Mouse (Mus musculus) lung, adult 2 months (tissue): ENCODE results near the gene Cdh23.

Experiments
- CTCF ChIP-seq: fragments of 200-500 bp; IDR thresholded peaks from 2 replicates; pipeline ENCODE4 v1.5.1; 2011; ENCODE audit warnings: mild to moderate bottlenecking, low read length, control low read depth; ENCODE audit not compliant: insufficient read depth
- POLR2A ChIP-seq: fragments of 200-500 bp; IDR thresholded peaks from 2 replicates; pipeline ENCODE4 v1.6.1; 2011; ENCODE audit warnings: low read depth, mild to moderate bottlenecking, control low read depth, low read length, borderline replicate concordance; ENCODE audit errors: extremely low read depth

- TF ChIP-seq CTCF (no peak), POLR2A (0 out of 2 replicates have a peak, but pooled peaks have one; percentile 21)
Measured at GRCm38 (mm10) chr10:60279290-60279940, 416.9 kb downstream of the Cdh23 start.
